Mouse (Mus musculus) limb, embryonic 15.5 days (tissue): ENCODE measurements around the gene Serpinb8. TPM values are rescaled to one million over a fixed set of nuclear protein-coding genes. Genes with fewer than 3 reads are reported as not detected.

Experiments used
- polyA plus RNA-seq: library from polyadenylated mRNA; unstranded; fragments of >200 nt; fragmentation: Nextera tagmentation; extraction: Ambion mirVana; gene quantifications from 2 replicates; pipeline ENCODE4 v1.2.1, GENCODE M21; 2015

Serpinb8 gene
- polyA plus RNA-seq, 1 experiment from 2014 or later = 20.1 TPM

Other genes with a start within 250 kb of the Serpinb8 start
- 17.9 and 20.7 TPM in 2 replicates for gene Serpinb11, start 228.8 kb upstream of the Serpinb8 start, polyA plus RNA-seq
- 44.6 and 46.6 TPM in 2 replicates for gene Serpinb7, start 190.4 kb upstream of the Serpinb8 start, polyA plus RNA-seq
- gene Serpinb2, start 78.6 kb upstream of the Serpinb8 start, polyA plus RNA-seq = 21.5 and 26.7 TPM in 2 replicates